Mouse (Mus musculus) brain, adult 2 months (tissue): ENCODE measurements around the gene Awat2.
"Not testable (repeated sequence)": the region's sequence is repeated elsewhere in the genome, so short reads cannot be mapped to it uniquely, and the experiment has no call there.

Experiments used
- DNase-seq: peaks from one replicate; pipeline ENCODE4 v3.0.0; 2011; ENCODE audit warnings: low read depth, low spot score

The Awat2 gene

GRCm38 (mm10) chrX:100442617-100443016 is at the start of gene Awat2:
Gene Awat2, minus strand, starts transcription at chrX:100442717.
- DNase-seq = not testable (repeated sequence)

- peak; percentile 81 for DNase-seq
These were observed 37.8 kb upstream of the Awat2 start for GRCm38 (mm10) chrX:100480317-100480716.

- no peak for DNase-seq
These were observed 33.2 kb upstream of the Awat2 start for GRCm38 (mm10) chrX:100475569-100476223.

GRCm38 (mm10) chrX:100471491-100471890 is 29.0 kb upstream of the Awat2 start:
- no peak for DNase-seq

- DNase-seq = no peak
These were observed 27.6 kb upstream of the Awat2 start for GRCm38 (mm10) chrX:100470126-100470525.

GRCm38 (mm10) chrX:100468047-100468446 is 25.5 kb upstream of the Awat2 start:
- no peak for DNase-seq

GRCm38 (mm10) chrX:100443532-100443931 is 1.0 kb upstream of the Awat2 start:
- DNase-seq = no peak

GRCm38 (mm10) chrX:100432311-100432710 is 10.2 kb downstream of the Awat2 start:
- no peak for DNase-seq

GRCm38 (mm10) chrX:100428693-100429092 is 13.8 kb downstream of the Awat2 start, which contains the start of gene Otud6a:
Gene Otud6a, plus strand, starts transcription at chrX:100429013.
- no peak for DNase-seq

- no peak for DNase-seq
These were observed 33.3 kb downstream of the Awat2 start for GRCm38 (mm10) chrX:100409245-100409644.

- DNase-seq = no peak
These were observed 40.9 kb downstream of the Awat2 start for GRCm38 (mm10) chrX:100401657-100402056.

- DNase-seq = no peak
These were observed 41.6 kb downstream of the Awat2 start for GRCm38 (mm10) chrX:100400900-100401299.

GRCm38 (mm10) chrX:100395026-100395425 is 47.5 kb downstream of the Awat2 start:
- DNase-seq = peak; percentile 11

- peak; percentile 10 for DNase-seq
These were observed 48.2 kb downstream of the Awat2 start for GRCm38 (mm10) chrX:100394223-100394861.

GRCm38 (mm10) chrX:100392304-100392703 is 50.2 kb downstream of the Awat2 start:
- peak; percentile 55 for DNase-seq

- DNase-seq = peak; percentile 58
These were observed 52.6 kb downstream of the Awat2 start for GRCm38 (mm10) chrX:100389887-100390286.

- DNase-seq = no peak
These were observed 85.5 kb downstream of the Awat2 start for GRCm38 (mm10) chrX:100356974-100357373.
